Mouse (Mus musculus) erythroblast, adult 5-6 weeks (primary cell): ENCODE results near the gene Uggt1. TPM values are rescaled to one million over a fixed set of nuclear protein-coding genes. Genes with fewer than 3 reads are reported as not detected.

Source experiments
- ATAC-seq: replicated peaks from 2 replicates; pipeline ENCODE4 v1.8.0; 2016; ENCODE audit warnings: moderate number of reproducible peaks, mild to moderate bottlenecking, moderate TSS enrichment, inconsistent platforms; ENCODE audit not compliant: poor library complexity, low FRiP score, severe bottlenecking
- total RNA-seq, 2 experiments: library from RNA; stranded (forward) in 1 of 2; stranded (reverse) in 1 of 2; fragments of 150-400 nt in 1 of 2; fragments of 200-764, 138-1000 nt in 1 of 2; gene quantifications; 2 replicates each; pipeline versions ENCODE4 v1.2.3 to v1.2.4; 2015 to 2017; ENCODE audit warnings: low replicate concordance in 2 of 2

Uggt1 gene
- 17.5 and 18.6 TPM in 2 replicates for total RNA-seq (2015; ENCODE audit: low replicate concordance)
- 23.0 and 42.7 TPM in 2 replicates for total RNA-seq (2017; ENCODE audit: low replicate concordance)

DNA sequence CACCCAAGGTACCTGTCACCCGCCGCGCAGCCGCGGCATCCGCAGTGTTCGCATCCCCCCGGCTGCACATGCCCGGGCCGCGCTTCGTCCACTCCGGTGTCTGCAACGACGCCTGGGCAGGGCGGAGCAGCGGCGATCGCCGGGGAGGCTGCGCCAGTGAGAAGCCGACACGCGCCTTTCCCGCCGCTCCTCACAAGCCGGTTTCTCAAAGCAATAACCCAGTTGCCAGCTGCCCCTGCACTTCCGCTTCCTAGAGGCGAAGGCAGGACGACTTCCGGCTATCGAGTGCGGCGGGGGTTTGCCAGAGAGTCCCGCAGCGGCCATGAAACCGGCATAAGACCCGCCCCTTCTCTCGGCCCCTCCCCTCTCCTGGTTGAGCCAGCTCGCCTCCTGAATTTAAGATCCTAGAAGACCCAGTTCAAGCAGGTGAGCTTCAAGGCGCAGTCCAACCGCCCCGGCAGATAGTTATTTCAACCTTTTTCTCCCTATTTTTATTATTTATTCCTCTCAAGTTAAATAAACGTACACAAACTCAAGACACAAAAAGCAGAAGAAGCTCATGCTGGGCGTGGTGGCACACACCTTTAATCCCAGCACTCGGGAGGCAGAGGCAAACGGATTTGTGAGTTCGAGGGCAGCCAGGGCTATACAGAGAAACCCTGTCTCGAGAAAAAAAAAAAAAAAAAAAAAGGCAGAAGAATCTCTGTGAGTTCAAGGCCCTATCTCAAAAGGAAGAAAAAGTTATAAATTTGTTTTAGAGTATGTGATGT lies at the start of gene Uggt1:
Gene Uggt1, minus strand, starts transcription at position 663 of the 770 bp plus-strand sequence.
- ATAC-seq, result peak; percentile 99

GRCm38 (mm10) chr1:36293470-36293869 lies 49.0 kb upstream of the Uggt1 start:
- no peak for ATAC-seq

DNA sequence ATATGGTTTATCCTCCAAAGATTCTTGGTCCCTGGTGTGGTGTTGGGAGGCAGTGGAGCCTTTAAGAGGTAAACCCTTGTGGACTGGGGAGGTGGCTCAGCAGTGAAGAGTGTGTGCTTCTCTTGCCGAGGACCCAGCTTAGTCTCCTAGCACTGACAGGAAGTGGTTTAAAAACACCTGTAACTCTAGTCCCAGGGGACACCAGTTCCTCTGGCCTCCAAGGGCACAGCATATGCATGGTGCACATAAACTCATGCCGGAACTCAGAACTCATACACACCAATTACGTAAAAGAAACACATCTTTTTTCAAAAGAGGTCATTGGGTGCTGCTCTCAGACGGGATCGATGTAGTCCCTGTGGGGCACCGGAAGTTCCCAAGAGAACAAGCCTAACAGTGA lies 37.3 kb upstream of the Uggt1 start:
- ATAC-seq, result no peak

GRCm38 (mm10) chr1:36280938-36281337 lies 36.4 kb upstream of the Uggt1 start:
- ATAC-seq, result no peak

DNA sequence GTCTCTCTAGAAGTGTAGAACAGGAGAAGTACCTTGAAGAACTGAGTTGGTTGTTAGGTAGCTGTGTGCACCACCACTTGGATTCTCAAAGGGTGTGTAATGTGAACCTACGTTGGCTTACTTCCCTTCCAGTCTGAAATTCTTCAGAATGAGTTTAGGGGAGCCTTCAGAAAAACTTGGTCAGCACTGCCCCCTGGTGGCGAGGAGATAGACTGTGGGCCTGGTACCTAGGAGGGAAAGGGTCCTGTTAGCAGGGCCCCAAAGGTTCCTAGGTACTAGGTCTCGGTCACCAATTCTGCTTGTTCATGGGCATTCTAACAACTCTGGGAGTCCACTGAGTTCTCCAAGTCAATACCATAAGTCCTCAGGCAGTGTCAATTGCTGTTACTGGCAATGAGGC lies 34.7 kb upstream of the Uggt1 start:
- ATAC-seq, result peak; percentile 70; the same call in 1 of the 2 replicates

GRCm38 (mm10) chr1:36277267-36278060 lies 32.9 kb upstream of the Uggt1 start:
- peak; percentile 64; the same call in 1 of the 2 replicates for ATAC-seq

GRCm38 (mm10) chr1:36275635-36276389 lies 31.3 kb upstream of the Uggt1 start:
- no peak for ATAC-seq

GRCm38 (mm10) chr1:36274455-36274854 lies 29.9 kb upstream of the Uggt1 start, which contains the start of gene Neurl3:
Gene Neurl3, minus strand, starts transcription at chr1:36274679.
- ATAC-seq, result no peak

GRCm38 (mm10) chr1:36273288-36273687 lies 28.8 kb upstream of the Uggt1 start:
- no peak for ATAC-seq

DNA sequence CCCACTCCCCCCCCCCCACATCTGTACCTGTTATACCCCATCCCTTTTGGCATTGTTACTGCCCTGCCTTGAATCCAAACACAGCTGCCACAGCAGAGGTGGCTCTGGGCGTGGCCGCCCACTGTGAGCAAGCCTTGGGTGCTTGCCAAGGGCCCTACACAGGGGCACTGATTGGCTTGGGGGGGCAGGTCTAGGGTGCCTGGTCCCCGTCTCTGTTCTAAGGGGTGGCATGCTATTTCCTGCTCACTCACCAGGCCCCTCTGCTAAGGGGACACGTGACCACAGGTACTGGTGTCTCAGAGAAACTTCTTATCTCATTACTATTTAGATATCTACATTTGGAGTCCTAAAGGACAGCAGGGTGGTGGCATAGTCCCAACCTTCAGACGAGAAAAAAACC lies 28.0 kb upstream of the Uggt1 start:
- ATAC-seq, result no peak

DNA sequence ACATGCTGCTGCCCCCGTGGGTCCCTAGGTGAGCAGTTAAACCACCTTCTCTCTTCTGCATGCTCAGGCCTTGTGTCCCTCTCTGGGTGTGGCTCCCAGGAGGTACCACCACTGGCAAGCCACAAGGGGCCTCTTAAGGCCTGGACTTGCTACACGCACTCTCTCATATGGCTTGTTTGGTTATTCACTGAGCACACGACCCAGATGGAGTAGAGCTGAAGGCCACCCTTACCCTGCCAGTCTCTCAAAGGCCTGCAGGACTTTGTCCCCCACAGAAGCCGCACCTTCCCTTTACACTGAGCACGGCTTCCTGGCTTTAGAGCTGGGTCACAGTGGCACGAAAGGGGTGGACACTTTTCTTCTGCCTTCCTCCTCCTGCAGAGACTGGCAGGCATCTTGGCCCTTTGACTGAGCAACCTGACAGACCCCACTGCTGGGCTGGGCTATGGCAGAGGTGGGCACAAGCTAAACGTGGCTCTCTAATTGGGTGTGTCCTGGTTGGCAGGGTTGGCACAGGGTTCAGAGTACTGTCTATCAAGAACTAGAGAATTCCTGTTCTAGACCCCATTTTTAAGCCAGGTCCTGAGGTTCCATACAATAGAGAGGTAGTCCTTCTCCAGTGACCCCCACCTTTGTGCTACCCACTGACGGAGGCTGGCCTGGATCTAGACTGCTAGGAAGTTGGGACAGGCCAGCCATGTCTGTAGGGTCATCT lies 27.2 kb upstream of the Uggt1 start:
- no peak for ATAC-seq

DNA sequence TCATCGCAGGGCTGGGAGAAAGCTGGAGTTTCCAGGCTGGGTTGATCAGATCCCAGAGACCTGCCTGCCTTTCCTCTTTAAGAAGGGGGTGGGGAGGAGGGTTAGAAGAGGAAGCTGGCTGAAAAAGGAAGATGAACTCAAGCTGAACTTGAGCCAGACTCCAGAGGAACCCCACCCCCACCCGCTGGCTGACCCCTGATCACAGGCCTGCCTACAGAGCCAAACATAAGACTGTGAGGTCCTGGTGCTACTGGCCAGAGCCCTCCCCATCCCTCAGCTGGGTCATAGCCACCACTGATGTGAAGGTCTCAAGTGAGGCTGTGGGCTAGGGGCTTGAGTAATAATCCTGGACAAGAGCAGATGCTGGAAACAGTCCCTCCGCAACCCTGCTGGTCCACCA lies 26.1 kb upstream of the Uggt1 start:
- no peak for ATAC-seq

GRCm38 (mm10) chr1:36269121-36269795 lies 24.7 kb upstream of the Uggt1 start:
- ATAC-seq, result no peak

DNA sequence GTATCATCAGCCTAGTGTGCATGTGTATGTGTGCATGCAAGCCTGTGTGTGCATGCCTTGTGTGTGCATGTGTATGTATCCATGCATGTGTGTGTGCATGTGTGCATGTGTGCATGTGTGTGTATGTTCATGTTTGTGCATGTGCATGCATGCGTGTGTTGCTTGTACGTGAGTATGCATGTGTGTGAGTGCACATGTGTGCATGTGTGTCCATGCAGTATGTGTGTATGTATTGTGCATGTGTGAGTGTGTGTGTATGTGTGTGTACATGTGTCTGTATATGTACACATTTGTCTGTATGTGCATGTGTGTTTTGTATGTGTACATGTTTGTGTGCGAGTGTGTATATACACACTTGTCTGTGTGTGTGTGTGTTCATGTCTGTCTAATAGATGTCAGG lies 23.1 kb upstream of the Uggt1 start:
- ATAC-seq, result no peak

GRCm38 (mm10) chr1:36266293-36266692 lies 21.8 kb upstream of the Uggt1 start:
- no peak for ATAC-seq

DNA sequence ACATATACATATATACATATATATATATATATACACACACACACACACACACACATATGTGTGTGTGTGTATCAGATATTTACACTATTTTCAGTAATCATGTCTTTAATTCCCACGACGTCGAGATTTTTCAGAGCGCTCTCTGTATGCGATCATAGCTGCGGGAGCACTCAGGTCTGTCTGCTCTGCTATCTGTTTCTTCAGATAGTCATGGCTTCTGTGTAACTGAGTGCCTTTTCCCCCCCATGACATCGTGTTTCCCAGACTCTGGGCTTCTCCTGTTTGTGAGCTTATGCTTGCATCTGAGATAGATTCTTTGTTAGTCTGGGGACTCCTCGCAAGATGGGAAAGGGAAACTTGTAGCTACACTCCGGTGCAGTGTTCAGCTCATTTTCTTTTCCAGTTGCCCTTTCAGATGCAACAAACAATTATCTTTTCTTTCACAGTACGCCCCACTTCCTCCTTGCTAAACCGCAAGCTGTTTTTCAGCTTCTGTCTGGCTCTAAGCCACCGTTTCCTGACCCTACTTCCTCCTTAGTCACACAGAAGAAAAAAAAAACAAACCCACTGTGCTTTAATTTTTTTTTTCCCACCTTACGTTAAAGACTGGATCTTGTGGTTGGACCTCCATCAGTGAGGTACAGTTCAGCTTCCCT lies 19.4 kb upstream of the Uggt1 start:
- ATAC-seq, result no peak

- no peak for ATAC-seq
Measured at GRCm38 (mm10) chr1:36261708-36262504, 17.4 kb upstream of the Uggt1 start.

- no peak for ATAC-seq
Measured at GRCm38 (mm10) chr1:36260418-36260817, 15.9 kb upstream of the Uggt1 start.
